Mouse (Mus musculus) kidney, postnatal 10 days (tissue): ENCODE results near the gene Cfl1.
"Not testable (repeated sequence)": the region's sequence is repeated elsewhere in the genome, so short reads cannot be mapped to it uniquely, and the experiment has no call there.

ENCODE experiments used
- DNase-seq: peaks from one replicate; pipeline ENCODE4 v3.0.0; 2021; ENCODE audit warnings: mixed read lengths

Gene Cfl1

DNA sequence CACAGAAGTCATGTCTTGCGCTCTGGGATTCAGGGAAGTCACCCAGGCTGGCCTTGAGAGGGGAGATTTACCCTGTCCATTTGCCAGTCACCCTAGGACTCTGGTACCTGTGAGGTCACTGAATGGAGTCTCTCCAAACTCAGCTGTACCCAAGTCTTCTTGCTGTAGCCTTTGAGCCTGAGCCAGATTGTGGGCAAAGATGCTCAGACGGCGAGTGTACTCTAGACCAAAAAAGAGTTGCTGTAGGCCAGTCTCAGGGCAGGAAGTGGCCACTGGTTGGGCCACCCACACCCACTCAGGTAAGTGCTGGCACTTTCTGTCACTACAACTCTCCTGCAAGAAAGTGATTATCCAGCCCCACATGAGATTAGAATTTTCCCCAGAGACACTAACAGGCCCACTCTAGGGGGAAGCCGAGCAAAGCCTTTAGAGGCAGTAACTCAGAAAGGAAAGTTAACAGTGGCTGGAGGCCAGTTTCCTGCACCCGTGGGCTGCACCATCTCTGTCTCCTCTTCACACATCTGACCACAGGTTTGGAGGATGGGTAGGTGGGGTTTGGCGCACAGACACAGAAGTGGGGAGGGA, 23.2 kb upstream of the Cfl1 start:
- no peak for DNase-seq

DNA sequence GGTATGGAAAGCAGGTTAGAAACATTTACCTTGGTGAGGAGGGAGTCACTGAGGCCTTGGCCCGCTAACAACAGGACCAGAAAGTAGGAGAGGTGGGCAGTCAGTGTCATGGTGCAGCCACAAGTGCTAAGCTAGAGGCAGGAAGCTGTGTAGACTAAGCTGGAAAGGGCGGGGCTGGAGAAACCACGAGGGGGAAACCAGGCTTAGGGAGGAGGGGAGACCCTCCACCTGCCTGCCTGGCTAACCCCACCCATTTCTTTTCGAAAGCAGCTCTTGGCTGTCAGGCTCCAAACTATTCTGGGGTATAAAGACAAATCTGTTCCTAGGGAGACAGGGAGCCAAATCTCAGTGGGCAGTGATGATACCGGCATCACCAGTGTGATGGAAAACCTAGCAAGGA, 21.9 kb upstream of the Cfl1 start, which contains the start of gene Ctsw:
Gene Ctsw, minus strand, starts transcription at position 134 of the 400 bp plus-strand sequence.
- no peak for DNase-seq

DNA sequence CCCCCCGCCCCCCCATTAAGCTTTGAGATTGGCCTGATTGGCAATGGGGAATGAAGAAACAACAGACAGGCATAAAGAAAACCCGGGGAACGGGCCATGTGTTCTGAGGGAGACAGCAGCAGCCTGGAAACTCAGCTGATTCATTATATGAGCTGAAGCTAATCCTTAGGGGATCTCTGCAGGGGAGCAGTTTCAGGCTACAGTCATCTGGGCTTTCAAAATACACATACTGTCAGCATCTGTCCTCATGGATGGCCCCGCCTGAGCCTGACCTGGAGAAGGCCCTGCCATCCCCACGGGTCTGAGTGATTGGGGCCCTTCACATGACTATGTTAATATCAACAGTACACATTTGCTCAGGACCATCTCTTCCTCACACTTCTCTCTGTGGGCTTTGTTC, 18.4 kb upstream of the Cfl1 start:
- DNase-seq = no peak

DNA sequence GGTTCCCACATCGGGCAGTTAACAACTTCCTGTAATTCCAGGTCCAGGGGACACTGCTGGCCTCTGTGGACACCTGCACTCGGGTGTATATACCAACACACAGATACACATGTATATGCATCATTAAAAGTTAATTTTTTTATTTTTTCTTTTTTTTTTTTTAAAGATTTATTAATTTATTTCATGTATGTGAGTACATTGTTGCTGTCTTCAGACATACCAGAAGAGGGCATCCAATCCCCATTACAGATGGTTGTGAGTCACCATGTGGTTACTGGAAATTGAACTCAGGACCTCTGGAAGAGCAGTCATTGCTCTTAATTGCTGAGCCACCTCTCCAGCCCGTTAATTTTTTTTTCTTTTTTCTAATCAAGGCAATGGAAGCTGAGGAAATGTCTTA, 17.4 kb upstream of the Cfl1 start:
- no peak for DNase-seq

DNA sequence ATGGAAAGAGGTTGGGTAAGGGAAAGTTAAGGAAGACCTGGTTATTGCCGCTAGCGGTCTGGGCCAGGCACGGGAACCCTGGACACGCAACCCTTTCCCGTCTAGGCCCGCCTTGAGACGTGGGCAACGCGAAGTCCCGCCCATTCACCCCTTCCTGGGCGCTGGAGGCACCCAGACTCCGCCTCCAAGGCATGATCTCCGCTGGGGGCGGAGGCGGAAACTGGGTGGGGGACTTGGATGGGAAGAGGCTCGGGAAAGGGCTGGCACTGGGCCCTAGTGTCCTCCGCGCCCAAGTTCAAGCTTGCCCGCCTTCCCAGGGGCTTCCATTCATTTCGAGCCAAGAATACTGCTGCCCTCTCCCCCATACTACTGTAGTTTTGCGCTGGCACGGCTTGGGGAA, 16.5 kb upstream of the Cfl1 start, which contains the start of gene Efemp2:
Gene Efemp2, plus strand, starts transcription at position 235 of the 400 bp plus-strand sequence.
- peak; percentile 89 for DNase-seq

DNA sequence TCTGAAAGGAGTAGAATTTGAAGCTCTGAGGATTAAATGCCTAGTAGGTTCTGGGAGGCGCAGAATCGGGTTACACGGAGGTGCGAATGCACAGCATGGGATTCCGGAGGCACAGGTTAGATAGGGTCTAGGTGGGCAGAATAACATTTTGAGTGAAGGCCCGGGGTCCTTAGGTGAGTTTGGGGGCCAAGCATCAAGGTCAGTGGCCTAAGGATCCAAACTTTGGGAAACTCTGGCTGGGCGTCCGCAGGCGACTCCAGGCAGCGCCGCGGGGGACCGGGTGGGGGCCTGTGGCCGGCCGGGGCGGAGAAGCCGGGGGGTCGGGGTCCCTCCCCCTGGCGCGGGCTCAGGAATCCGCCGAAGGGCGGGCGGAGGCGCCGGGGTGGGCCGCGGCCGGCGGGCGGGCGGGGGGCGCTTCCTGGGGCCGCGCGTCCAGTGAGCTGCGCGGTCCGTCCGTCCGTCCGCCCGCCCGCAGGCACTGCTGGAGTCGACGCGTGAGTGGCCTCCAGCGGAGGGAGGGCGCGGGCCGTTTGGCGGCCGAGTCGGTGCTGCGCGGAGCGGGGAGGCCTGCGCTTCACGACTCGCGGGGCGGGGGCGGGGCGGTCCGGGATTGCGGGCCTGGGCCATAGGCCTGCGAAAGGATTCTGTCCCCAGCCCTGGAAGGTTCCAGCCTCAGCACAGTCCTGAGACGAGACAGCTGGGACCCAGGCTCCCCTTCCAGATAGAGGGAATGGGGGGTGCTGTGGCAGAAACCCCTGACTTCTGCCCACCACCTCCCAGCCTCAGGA, 15.8 kb upstream of the Cfl1 start:
- peak; percentile 82 for DNase-seq

DNA sequence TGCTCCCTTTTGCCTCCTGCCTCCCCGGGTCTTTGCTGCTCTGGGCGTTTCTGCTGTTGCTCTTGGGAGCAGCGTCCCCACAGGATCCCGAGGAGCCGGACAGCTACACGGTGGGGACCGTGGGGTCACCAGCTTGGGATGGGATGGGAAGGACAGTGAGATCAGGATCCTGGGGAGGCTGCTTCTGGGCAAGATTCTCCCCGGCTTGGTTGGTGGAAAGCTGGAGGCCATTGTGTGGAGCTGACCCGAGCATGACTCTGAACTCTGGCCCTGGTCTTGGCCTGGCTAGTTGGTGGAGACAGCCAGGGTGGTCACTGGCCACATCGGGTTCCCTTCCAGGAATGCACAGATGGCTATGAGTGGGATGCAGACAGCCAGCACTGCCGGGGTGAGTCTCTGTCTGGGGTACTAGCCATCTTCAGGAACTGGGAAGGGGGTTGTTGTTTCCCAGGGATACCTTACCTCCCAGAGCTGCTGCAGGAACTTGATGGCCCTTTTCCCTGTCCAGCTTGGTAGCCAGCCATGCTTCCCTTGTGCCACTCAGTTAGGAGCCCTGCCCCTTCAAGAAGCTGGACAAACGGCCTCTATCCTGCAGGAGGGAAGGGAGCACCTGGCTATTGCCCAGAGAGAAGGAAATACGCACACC, 15.1 kb upstream of the Cfl1 start:
- peak; percentile 46 for DNase-seq

DNA sequence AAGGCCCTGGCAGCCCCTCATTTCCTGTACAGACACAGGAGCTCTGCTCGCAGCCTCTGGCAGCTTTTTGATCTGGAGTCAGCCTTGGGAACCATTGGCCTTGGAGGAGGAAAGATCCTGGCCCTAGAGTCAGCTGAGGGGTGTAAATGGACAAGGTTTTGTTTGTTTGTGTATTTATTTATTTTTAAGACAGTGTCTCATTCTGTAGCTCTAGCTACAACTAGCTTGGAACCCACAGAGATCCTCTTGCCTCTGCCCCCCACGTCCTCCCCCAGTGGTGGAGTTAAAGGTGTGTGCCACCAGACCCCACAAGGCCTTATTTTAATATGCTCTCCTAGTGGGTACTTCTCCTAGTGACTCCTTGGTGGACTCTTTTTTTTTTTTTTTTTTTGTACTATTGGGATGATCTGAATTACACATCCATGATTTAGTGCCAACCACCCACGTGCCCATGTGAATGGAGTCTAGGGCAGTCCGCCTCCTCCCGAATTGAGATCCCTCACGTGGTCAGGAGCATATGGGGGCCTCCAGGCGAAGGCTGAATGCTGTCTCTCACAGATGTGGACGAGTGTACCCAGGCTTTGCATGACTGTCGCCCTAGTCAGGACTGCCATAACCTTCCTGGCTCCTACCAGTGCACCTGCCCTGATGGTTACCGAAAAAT, 13.1 kb upstream of the Cfl1 start:
- DNase-seq = no peak

DNA sequence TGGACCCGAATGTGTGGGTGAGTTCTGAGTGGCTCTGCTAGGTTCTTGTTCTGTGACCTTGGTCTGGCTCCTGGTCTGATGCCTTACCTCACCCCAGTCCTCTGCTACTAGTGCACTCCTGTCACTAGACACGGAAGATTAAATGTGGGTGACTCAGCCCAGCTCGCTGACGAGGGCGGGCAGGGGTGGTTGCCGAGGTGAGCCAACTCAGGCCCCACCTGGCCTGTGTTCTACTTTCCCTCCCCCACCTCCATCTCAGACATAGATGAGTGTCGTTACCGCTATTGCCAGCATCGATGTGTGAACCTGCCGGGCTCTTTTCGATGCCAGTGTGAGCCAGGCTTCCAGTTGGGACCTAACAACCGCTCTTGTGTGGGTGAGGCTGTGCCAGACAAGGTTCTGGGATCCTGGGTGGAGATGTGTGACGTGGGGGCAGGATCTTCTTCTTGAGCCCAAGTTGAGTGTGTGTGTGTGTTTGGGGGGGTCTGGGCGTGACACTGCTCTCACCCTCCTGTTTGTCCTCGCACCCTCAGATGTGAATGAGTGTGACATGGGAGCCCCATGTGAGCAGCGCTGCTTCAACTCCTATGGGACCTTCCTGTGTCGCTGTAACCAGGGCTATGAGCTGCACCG, 12.5 kb upstream of the Cfl1 start:
- DNase-seq = no peak

DNA sequence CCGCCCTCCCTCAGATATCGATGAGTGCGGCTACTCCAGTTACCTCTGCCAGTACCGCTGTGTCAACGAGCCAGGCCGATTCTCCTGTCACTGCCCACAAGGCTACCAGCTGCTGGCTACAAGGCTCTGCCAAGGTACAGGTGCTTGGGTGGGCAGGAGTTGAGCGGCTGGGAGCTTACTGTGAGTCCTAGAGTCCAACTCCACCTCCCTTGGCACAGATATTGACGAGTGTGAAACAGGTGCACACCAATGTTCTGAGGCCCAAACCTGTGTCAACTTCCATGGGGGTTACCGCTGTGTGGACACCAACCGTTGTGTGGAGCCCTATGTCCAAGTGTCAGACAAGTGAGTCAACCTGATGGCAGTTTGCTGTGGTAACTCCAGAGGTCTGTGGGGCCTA, 10.2 kb upstream of the Cfl1 start:
- no peak for DNase-seq

DNA sequence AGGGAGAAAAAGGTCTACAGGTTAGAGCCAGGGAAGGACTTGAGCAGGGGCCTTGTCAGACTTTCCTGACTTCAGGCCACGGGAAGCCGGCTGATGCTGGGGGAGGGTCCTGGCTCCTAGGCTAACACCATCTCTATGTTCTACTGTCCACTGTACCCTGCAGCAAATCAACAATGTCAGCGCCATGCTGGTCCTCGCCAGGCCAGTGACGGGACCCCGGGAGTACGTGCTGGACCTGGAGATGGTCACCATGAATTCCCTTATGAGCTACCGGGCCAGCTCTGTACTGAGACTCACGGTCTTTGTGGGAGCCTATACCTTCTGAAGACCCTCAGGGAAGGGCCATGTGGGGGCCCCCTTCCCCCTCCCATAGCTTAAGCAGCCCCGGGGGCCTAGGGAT, 8.9 kb upstream of the Cfl1 start:
- DNase-seq = no peak

DNA sequence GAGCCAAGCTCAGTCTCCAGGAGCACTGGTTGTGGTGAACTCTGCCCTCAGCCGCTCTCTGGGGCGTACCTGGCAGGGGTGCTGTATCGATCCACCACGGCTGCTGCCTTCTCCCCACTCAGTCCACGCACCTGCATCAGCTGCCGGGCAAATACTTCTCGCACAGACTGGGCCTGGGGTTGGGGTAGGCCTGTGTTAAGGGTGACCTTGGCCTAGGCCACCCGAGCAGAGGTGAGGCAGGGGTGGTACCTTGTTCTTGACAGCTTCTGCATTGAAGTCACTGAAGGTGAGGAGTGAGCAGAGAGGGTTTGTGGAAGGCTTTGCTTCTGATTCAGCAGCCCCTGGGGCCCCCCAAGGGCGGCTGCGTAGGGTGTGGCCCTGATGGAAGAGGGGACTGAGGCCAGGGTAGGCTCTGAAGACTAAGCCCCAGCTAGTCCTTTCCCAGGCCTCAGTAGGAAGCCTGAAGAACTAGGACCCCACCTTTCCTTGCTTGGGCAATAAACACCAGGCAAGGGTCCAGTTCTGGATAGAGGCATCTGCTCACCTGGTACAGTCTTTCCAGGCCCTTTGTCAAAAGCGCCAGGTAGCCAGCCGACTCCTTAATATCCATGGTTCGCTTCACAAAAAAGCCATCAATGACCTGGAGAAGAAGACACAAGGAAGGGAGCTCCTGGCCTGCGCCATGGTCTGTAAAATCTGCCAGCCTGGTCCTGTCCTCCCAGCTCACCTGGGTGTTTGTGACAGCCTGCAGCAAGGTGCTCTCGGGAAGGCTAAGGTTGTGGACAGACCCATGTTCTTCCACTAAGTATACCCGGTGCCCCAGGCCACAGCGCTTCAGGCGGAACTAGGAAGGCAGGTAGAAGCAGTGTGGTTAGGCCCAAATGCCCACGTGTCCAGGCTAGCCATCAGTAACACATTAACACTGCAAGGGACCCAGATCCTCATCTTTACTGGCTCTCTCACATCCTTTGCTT, 6.6 kb upstream of the Cfl1 start:
- DNase-seq = no peak

DNA sequence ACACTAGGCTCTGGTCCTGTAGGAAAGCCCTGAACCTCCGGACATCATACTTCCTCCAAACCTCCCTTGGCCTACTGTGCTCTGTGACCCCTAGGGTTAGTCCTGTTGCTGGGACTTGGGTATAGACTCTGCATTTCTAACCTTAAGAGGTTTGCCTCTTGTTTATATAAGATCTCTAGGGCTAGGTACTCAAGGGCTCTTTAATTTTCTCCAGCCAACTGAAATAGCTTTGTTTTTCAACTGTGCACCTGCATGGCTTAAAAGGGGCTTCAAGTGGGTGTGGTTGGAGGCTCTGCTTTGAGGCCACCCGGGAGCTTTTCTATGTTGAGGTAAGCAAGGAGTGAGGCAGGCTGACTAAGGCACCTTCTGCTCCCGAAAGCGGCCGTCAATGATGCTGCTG, 5.8 kb upstream of the Cfl1 start:
- DNase-seq = no peak

DNA sequence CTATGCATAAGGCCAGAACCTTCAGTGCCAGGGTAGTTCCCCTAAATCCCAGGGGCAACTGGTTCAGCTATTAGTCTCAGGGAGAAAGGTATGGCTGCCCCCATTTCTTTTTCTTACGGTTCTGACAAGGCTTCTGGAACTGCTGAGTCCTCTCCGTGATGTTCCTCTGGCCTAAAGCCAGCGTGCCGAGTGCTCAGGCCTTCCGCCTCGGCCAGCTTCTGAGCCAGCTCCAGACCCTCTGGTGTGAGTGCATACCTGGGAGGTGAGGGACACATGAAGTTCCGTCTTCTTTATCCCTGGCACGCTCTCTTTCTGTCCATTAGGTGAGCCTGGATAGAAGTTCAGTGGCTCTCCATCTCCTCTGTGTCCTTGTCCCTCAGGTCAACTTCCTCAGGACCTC, 4.9 kb upstream of the Cfl1 start:
- DNase-seq = no peak

DNA sequence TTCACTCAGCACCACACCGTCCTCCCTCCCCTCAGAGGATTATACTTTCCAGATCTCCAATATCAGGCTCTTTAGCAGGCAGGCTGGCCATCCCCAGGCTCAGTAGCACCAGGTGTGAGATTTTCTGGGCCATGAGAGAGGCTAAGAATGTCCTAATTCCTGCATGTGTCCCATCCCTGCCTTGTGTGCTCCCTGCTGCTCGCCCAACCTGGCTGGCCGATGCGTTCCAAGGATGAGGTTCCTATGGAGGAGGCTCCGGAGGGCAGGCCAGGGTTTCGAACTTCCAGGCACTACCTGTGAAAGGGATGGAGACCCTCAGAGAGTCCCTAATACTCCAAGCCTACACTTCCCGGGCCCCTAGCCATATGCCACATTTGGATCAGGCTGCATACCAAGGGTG, 4.4 kb upstream of the Cfl1 start:
- no peak for DNase-seq

DNA sequence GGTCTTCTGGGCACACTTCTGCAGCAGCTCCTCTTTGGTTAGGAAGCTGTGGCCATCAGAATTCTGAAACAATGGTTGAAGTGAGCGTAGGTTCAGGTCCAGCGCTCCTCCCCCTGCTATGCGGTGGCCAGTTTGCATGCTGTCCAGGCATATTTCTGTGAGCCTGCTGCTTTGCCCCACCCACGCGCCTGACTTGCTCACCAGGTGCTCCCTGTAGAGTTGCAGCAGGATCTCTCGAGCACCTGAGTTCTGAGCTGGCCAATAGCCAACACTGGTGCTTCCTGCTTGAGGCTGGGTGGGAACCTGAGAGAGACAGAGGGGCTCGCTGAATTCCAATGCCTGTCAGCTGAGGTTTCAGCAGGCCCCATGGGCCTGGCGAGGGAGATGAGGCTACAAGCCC, 4.0 kb upstream of the Cfl1 start:
- peak; percentile 58 for DNase-seq

DNA sequence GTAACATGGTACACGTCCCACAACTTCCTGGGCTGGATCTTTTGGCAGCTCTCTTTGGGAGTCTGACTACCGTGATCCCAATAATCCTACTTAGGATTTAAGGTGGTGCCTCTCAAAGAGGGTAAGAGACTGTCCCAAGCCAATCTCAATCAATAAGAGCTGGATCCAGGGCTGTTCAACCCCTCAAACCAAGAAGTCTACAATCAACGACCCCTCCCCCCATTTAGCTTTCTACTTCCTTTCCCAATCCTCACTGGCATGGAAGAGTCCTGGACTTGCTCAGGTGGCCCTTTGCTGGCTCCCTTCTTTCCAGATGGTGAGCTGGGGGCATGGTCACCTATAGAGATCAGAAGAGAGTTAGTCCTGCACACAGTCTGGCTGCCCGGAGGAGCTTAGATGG, 3.5 kb upstream of the Cfl1 start:
- DNase-seq = no peak

DNA sequence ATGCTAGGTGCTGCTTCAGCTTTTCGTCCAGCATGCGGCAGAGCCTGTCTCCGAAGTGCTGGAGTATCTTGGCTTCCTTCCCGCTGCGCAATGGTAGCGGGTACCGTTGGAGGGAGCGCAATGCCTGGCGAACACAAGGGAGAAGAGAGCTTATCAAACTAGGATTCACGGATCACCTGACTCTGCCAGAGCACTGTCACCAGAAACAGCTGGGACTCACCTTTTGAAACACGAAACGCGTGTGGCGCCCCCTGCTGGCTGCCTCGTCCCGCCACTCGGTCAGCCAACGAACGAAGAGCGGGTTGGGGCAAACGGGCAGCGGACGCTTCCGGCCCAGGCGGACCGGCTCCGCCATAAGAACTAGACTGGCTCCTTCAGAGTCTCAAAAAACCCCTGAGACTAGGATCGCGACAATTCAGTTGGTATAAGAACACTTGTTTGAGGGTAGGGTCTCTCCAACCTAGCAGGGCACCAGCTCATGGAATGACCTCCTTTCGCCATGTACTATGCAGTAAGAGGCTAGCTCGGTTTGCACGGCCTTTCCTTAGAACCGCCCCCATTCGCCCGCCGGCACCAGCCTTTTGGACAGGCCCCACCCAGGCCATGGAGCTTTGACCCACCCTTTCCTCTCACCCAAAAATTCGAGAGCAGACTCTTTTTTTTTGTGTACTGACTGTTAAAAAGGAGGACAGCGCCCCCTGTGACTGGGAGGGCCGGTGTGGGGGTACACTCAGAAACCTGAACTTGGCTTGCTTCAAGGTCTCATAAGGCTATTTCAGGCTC, 2.3 kb upstream of the Cfl1 start, which contains the start of gene Mus81:
Gene Mus81, minus strand, starts transcription at position 635 of the 783 bp plus-strand sequence.
- DNase-seq = peak; percentile 98

DNA sequence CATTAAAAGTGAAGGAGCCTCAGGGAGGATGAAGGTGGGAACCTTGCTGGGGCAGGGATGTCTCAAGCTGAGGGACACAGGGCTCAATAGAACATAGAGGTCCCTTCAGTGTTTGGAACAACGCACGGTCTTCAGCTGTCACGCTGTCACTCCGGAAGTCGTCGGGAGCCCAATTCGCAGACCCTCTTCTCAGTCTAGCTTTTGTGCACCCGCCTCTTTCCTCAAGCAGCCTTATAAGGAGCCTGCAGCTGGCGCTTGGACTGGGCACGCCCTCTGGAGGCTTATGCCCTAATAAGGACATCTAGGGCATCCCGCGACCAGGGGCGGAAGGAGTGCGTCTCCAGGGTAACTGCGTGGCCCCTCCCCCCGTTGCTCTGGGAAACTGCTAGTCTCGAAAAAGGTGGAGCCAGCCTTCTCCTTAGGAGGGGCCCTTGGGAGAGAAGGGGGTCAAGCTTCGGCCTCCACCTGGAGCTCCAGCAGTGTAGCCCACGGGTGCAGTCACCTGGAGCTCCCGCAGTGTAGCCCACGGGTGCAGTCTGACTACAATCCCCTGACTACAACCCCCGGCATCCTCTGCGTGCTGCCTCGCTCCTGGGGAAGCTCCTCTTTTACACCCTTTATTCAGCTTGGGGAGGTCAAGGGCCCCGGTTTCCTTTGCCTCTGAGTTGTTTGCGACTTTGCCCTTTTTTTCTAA, 1.2 kb upstream of the Cfl1 start:
- DNase-seq = peak; percentile 99

DNA sequence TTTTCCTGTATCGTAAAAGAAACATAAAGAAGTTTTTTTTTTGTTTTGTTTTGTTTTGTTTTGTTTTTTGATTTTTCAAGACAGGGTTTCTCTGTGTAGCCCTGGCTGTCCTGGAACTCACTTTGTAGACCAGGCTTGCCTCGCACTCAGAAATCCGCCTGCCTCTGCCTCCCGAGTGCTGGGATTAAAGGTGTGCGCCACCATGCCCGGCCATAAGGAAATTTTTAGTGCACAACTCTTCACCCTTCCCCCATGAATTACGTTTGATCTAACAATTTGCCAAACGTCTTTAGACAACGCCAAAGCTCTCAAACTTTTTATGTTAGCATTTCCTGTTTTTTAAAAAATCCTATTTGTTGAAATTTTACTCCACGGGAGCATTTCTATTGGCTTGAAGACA, 534 bp upstream of the Cfl1 start:
- not testable (repeated sequence) for DNase-seq
